ENCODE assay signal across 24 mouse cellular contexts in genomic region chr16:87702881-87703280, GRCm38 (mm10). TPM values are rescaled to one million over a fixed set of nuclear protein-coding genes. Genes with fewer than 3 reads are reported as not detected.
DNase-seq lines count a peak whose midpoint lies in the region; ATAC-seq and TF ChIP-seq lines count a peak whose summit lies in the region.
"Had no signal": no experiment of that assay in that cellular context is flagged by ENCODE, and none has a peak within 500 bp of the region (broad histone marks: within the 10 kb centered on the region; RNA-seq: fewer than 3 reads in every experiment).

No protein-coding gene starts in this region.

- no peak for ATAC-seq in heart, embryonic 13.5 days (ENCODE audit: extremely low read depth, insufficient number of reproducible peaks, low FRiP score, low TSS enrichment)
- no peak for ATAC-seq in lung, postnatal 0 days
- no peak for ATAC-seq in liver, postnatal 0 days
- ATAC-seq: forebrain, embryonic 14.5 days; hindbrain, embryonic 16.5 days; Patski had no signal

- no peak for DNase-seq in heart, adult 8-10 months (ENCODE audit: low spot score)
- no peak for DNase-seq in lung, postnatal 0 days (ENCODE audit: low spot score)
- no peak for DNase-seq in lung, postnatal 14 days
- DNase-seq in thymus, adult 2 months = no peak
- DNase-seq in thymus, postnatal 25 days = no peak
- no peak for DNase-seq in liver, postnatal 0 days
- DNase-seq in urinary bladder, postnatal 10 days (ENCODE audit: low spot score) = no peak
- DNase-seq: adrenal gland, adult 2 months; adrenal gland, postnatal 25 days; cerebellum, adult 18-20 months; cerebellum, adult 9-11 months; cerebellum, postnatal 36 days; gastrocnemius, adult 2 months; gastrocnemius, postnatal 25 days; heart, postnatal 10 days; heart, postnatal 4 days had no signal

- WGBS in heart, embryonic 13.5 days = 91% methylated on average over 5 of the region's 5 CpGs
- 85% methylated on average over 5 of the region's 5 CpGs for WGBS in lung, postnatal 0 days
- WGBS in thymus, adult 2 months = 95% methylated on average over 5 of the region's 5 CpGs
- WGBS in liver, postnatal 0 days (ENCODE audit: insufficient replicate concordance) = 93% methylated on average over 5 of the region's 5 CpGs

- H3K4me3 ChIP-seq in heart, embryonic 13.5 days = peak overlapping the region; percentile 8; the same call in 1 of the 2 replicates
- H3K4me3 ChIP-seq in lung, postnatal 0 days (ENCODE audit: low read depth, low read length) = no peak overlapping the region
- H3K4me3 ChIP-seq in thymus, adult 2 months (ENCODE audit: control insufficient read depth, insufficient read depth, low read length) = no peak overlapping the region
- no peak overlapping the region for H3K4me3 ChIP-seq in liver, postnatal 0 days (ENCODE audit: low read depth, low read length)
- H3K4me3 ChIP-seq: embryonic facial prominence, embryonic 13.5 days; forebrain, embryonic 10.5 days; gastrocnemius, adult 2 months; hindbrain, embryonic 12.5 days had no signal

- no peaks in the 10 kb centered on the region for H3K9me3 ChIP-seq in heart, embryonic 13.5 days
- H3K9me3 ChIP-seq in lung, postnatal 0 days (ENCODE audit: low read length) = no peaks in the 10 kb centered on the region
- no peaks in the 10 kb centered on the region for H3K9me3 ChIP-seq in liver, postnatal 0 days (ENCODE audit: low read length)
- H3K9me3 ChIP-seq: embryonic facial prominence, embryonic 13.5 days; forebrain, embryonic 10.5 days; hindbrain, embryonic 12.5 days had no signal

- no peak for TF ChIP-seq EP300 in lung, postnatal 0 days (IDR thresholded peaks at IDR 0.05)
- TF ChIP-seq EP300 in liver, postnatal 0 days (IDR thresholded peaks at IDR 0.05; ENCODE audit: low read depth) = no peak

- H3K4me1 ChIP-seq in heart, embryonic 13.5 days = peaks cover 77% of the 10 kb centered on the region
- peaks cover 30% of the 10 kb centered on the region for H3K4me1 ChIP-seq in lung, postnatal 0 days (ENCODE audit: insufficient read depth, low read depth, low read length)
- peaks cover 53% of the 10 kb centered on the region for H3K4me1 ChIP-seq in thymus, adult 2 months (replicated peaks; ENCODE audit: control insufficient read depth, insufficient read depth, low read length)
- H3K4me1 ChIP-seq in liver, postnatal 0 days (ENCODE audit: insufficient read depth) = peaks cover 64% of the 10 kb centered on the region

- no peak for TF ChIP-seq CTCF in lung, postnatal 0 days (IDR thresholded peaks at IDR 0.05)
- TF ChIP-seq CTCF in thymus, adult 2 months (IDR thresholded peaks at IDR 0.05; ENCODE audit: borderline replicate concordance, control insufficient read depth, extremely low read depth, insufficient read depth, low read length, poor library complexity) = no peak
- no peak for TF ChIP-seq CTCF in liver, postnatal 0 days (IDR thresholded peaks at IDR 0.05; ENCODE audit: low read depth)

- no peaks in the 10 kb centered on the region for H3K27me3 ChIP-seq in heart, embryonic 13.5 days (replicated peaks)
- no peaks in the 10 kb centered on the region for H3K27me3 ChIP-seq in lung, postnatal 0 days (replicated peaks; ENCODE audit: insufficient read depth, low read length)
- no peaks in the 10 kb centered on the region for H3K27me3 ChIP-seq in thymus, adult 2 months (ENCODE audit: control insufficient read depth, insufficient read depth, low read length)
- no peaks in the 10 kb centered on the region for H3K27me3 ChIP-seq in liver, postnatal 0 days (ENCODE audit: insufficient read depth, low read length)
- H3K27me3 ChIP-seq: embryonic facial prominence, embryonic 13.5 days; hindbrain, embryonic 12.5 days; Patski had no signal

- TF ChIP-seq POLR2A in thymus, adult 2 months (IDR thresholded peaks at IDR 0.05; ENCODE audit: control insufficient read depth, extremely low read depth, insufficient read depth, low read length, poor library complexity) = no peak

- no peak overlapping the region for H3K9ac ChIP-seq in heart, embryonic 13.5 days
- H3K9ac ChIP-seq in lung, postnatal 0 days (replicated peaks; ENCODE audit: low read depth) = no peak overlapping the region
- no peak overlapping the region for H3K9ac ChIP-seq in liver, postnatal 0 days (replicated peaks)
- H3K9ac ChIP-seq: embryonic facial prominence, embryonic 13.5 days; hindbrain, embryonic 12.5 days had no signal

- H3K4me2 ChIP-seq in heart, embryonic 13.5 days = peak overlapping the region; percentile 41
- H3K4me2 ChIP-seq in lung, postnatal 0 days (replicated peaks; ENCODE audit: low read depth, low read length) = peak overlapping the region; percentile 5; the same call in 1 of the 2 replicates
- H3K4me2 ChIP-seq in liver, postnatal 0 days (ENCODE audit: low read depth, low read length) = peak overlapping the region; percentile 24; the same call in 1 of the 2 replicates
- H3K4me2 ChIP-seq: embryonic facial prominence, embryonic 13.5 days; heart, embryonic 11.5 days; hindbrain, embryonic 12.5 days had no signal

- H3K36me3 ChIP-seq in heart, embryonic 13.5 days = no peaks in the 10 kb centered on the region
- no peaks in the 10 kb centered on the region for H3K36me3 ChIP-seq in lung, postnatal 0 days (ENCODE audit: insufficient read depth, low read length)
- no peaks in the 10 kb centered on the region for H3K36me3 ChIP-seq in thymus, adult 2 months (ENCODE audit: control insufficient read depth, insufficient read depth, low read length)
- no peaks in the 10 kb centered on the region for H3K36me3 ChIP-seq in liver, postnatal 0 days (replicated peaks; ENCODE audit: insufficient read depth, low read length)
- H3K36me3 ChIP-seq: embryonic facial prominence, embryonic 13.5 days; forebrain, embryonic 10.5 days; hindbrain, embryonic 12.5 days had no signal

- H3K27ac ChIP-seq in heart, embryonic 13.5 days (replicated peaks) = no peak overlapping the region
- H3K27ac ChIP-seq in lung, postnatal 0 days (ENCODE audit: low read length) = no peak overlapping the region
- H3K27ac ChIP-seq in thymus, adult 2 months (ENCODE audit: control insufficient read depth, insufficient read depth, low read length) = peak overlapping the region; percentile 17; the same call in 1 of the 2 replicates
- 0 out of 2 replicates have a peak overlapping the region, but pooled peaks have one; percentile 37 for H3K27ac ChIP-seq in liver, postnatal 0 days (ENCODE audit: low read depth)
- H3K27ac ChIP-seq: embryonic facial prominence, embryonic 13.5 days; forebrain, embryonic 10.5 days; gastrocnemius, adult 2 months; hindbrain, embryonic 12.5 days had no signal

RNA-seq across cellular contexts. Expression of gene Bach1, which starts 4.1 kb away (rescaled TPM):
- 9.2 and 9.5 TPM in 2 replicates for polyA plus RNA-seq in heart, embryonic 13.5 days (2015; fragmentation: Nextera tagmentation; extraction: Ambion mirVana)
- 10 to 100 TPM; 19.3 to 30.9 (median 28.2) TPM for total RNA-seq in heart, adult 8-10 months (2022)
- 13.1 and 13.7 TPM in 2 replicates for polyA plus RNA-seq in lung, postnatal 0 days (2015; fragmentation: Nextera tagmentation; extraction: Ambion mirVana)
- 40.2 and 45.4 TPM in 2 replicates for polyA plus RNA-seq in thymus, adult 2 months (2012; rRNA removed)
- 5.4 and 5.9 TPM in 2 replicates for polyA plus RNA-seq in liver, postnatal 0 days (2015; fragmentation: Nextera tagmentation; extraction: Ambion mirVana)

Comparison
In these comparisons a context has a peak if more than half of its experiments do, and no peak if none do; other contexts are left out.
1. H3K27ac ChIP-seq: peak in thymus, adult 2 months (single experiment) and liver, postnatal 0 days (single experiment); none in heart, embryonic 13.5 days (single experiment) and lung, postnatal 0 days (single experiment).
2. Peak in every context shown above with its lines, with median percentiles within 50 percentile points of each other: H3K4me2 ChIP-seq.